Comparison of ENCODE assay signal across 8 mouse cellular contexts in the genomic region with DNA sequence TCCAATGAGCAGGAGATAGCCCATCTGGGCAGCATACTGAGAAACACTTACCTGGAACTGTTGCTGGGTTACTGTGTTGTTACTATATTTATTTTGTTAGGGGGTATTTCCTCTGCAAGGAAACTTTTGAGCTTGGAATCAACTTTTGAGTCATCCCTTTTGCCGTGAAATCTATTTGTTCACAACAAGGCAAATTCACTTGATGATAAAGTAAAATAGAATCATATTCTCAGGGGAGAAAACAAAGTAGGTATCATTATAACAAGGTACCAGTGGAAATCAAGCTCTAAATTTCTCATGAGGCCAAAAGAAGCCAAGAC. TPM values are rescaled to one million over a fixed set of nuclear protein-coding genes. Genes with fewer than 3 reads are reported as not detected.
A peak's percentile ranks its signal among the peaks of the same experiment; 100 is the strongest.
DNase-seq lines count a peak whose midpoint lies in the region; ATAC-seq and TF ChIP-seq lines count a peak whose summit lies in the region.

No protein-coding gene starts in this region.

- ATAC-seq in kidney, embryonic 14.5 days (ENCODE audit: low FRiP score, low TSS enrichment): no peak
- no peak for ATAC-seq in embryonic facial prominence, embryonic 15.5 days (ENCODE audit: insufficient number of reproducible peaks, low FRiP score, low TSS enrichment, low read depth)
- no peak for ATAC-seq in limb, embryonic 14.5 days (ENCODE audit: low FRiP score, low read depth)

- 74% methylated on average over 1 of the region's 1 CpGs for WGBS in kidney, embryonic 14.5 days
- 76% methylated on average over 1 of the region's 1 CpGs for WGBS in embryonic facial prominence, embryonic 15.5 days
- WGBS in limb, embryonic 14.5 days: 72% methylated on average over 1 of the region's 1 CpGs
- 73% methylated on average over 1 of the region's 1 CpGs for WGBS in cerebellum, adult 2 months

- no peak overlapping the region for H3K9ac ChIP-seq in kidney, embryonic 14.5 days (ENCODE audit: low read depth, low read length)
- no peak overlapping the region for H3K9ac ChIP-seq in embryonic facial prominence, embryonic 15.5 days
- H3K9ac ChIP-seq in limb, embryonic 14.5 days (ENCODE audit: low read depth, low read length, severe bottlenecking): no peak overlapping the region

- no peaks in the 10 kb centered on the region for H3K9me3 ChIP-seq in kidney, embryonic 14.5 days (ENCODE audit: control insufficient read depth, low read length)
- H3K9me3 ChIP-seq in E14TG2a.4 (ENCODE audit: low read length): peaks cover 24% of the 10 kb centered on the region
- no peaks in the 10 kb centered on the region for H3K9me3 ChIP-seq in embryonic facial prominence, embryonic 15.5 days (replicated peaks)
- H3K9me3 ChIP-seq in limb, embryonic 14.5 days (ENCODE audit: control insufficient read depth, low read length): no peaks in the 10 kb centered on the region

- TF ChIP-seq CTCF in E14TG2a.4 (conservative IDR thresholded peaks at IDR 0.05; ENCODE audit: low read length): no peak
- no peak for TF ChIP-seq CTCF in cerebellum, adult 2 months (IDR thresholded peaks at IDR 0.05; ENCODE audit: borderline replicate concordance, insufficient read depth, low read depth, low read length)

- no peak for DNase-seq in kidney, postnatal 25 days
- DNase-seq in limb, embryonic 14.5 days (ENCODE audit: low spot score): no peak
- DNase-seq in spleen, postnatal 10 days (ENCODE audit: low spot score in 2 of 2): no peak
- no peak for DNase-seq in cerebellum, adult 2 months
- no peak for DNase-seq in adrenal gland, adult 8-10 months

- H3K4me1 ChIP-seq in kidney, embryonic 14.5 days (ENCODE audit: control insufficient read depth, insufficient read depth, low read length): 0 out of 2 replicates have a peak, but pooled peaks cover 2% of the 10 kb centered on the region
- peaks cover 51% of the 10 kb centered on the region for H3K4me1 ChIP-seq in E14TG2a.4 (replicated peaks; ENCODE audit: low read depth, low read length)
- H3K4me1 ChIP-seq in embryonic facial prominence, embryonic 15.5 days: peaks cover 17% of the 10 kb centered on the region
- H3K4me1 ChIP-seq in limb, embryonic 14.5 days (ENCODE audit: control insufficient read depth, insufficient read depth, low read length): peaks cover 8% of the 10 kb centered on the region
- H3K4me1 ChIP-seq in cerebellum, adult 2 months (ENCODE audit: control insufficient read depth, insufficient read depth, low read length): peaks cover 3% of the 10 kb centered on the region; the same call in 1 of the 2 replicates

- H3K27me3 ChIP-seq in kidney, embryonic 14.5 days (ENCODE audit: control insufficient read depth, insufficient read depth, low read length): no peaks in the 10 kb centered on the region
- no peaks in the 10 kb centered on the region for H3K27me3 ChIP-seq in E14TG2a.4 (ENCODE audit: insufficient read depth, low read length)
- H3K27me3 ChIP-seq in embryonic facial prominence, embryonic 15.5 days: no peaks in the 10 kb centered on the region
- H3K27me3 ChIP-seq in limb, embryonic 14.5 days (ENCODE audit: control insufficient read depth, insufficient read depth, low read length): no peaks in the 10 kb centered on the region
- no peaks in the 10 kb centered on the region for H3K27me3 ChIP-seq in cerebellum, adult 2 months (ENCODE audit: control insufficient read depth, insufficient read depth, low read length)

- H3K36me3 ChIP-seq in kidney, embryonic 14.5 days (ENCODE audit: control insufficient read depth, insufficient read depth, low read length): no peaks in the 10 kb centered on the region
- peaks cover 3% of the 10 kb centered on the region; the same call in 1 of the 2 replicates for H3K36me3 ChIP-seq in E14TG2a.4 (ENCODE audit: insufficient read depth, low read length)
- H3K36me3 ChIP-seq in embryonic facial prominence, embryonic 15.5 days: no peaks in the 10 kb centered on the region
- H3K36me3 ChIP-seq in limb, embryonic 14.5 days (ENCODE audit: control insufficient read depth, insufficient read depth, low read length): no peaks in the 10 kb centered on the region

- peak overlapping the region; percentile 43; the same call in 1 of the 2 replicates for H3K4me2 ChIP-seq in kidney, embryonic 14.5 days (replicated peaks; ENCODE audit: low read depth, low read length)
- H3K4me2 ChIP-seq in embryonic facial prominence, embryonic 15.5 days (replicated peaks): peak overlapping the region; percentile 51; the same call in 1 of the 2 replicates
- peak overlapping the region; percentile 39 for H3K4me2 ChIP-seq in limb, embryonic 14.5 days (replicated peaks; ENCODE audit: low read depth, low read length, severe bottlenecking)

- no peak for TF ChIP-seq POLR2A in limb, embryonic 14.5 days (IDR thresholded peaks at IDR 0.05; ENCODE audit: borderline replicate concordance, extremely low read depth, insufficient read depth, insufficient read length)
- no peak for TF ChIP-seq POLR2A in cerebellum, adult 2 months (IDR thresholded peaks at IDR 0.05; ENCODE audit: borderline replicate concordance, insufficient read depth, low read length)

- no peak overlapping the region for H3K27ac ChIP-seq in kidney, embryonic 14.5 days (ENCODE audit: low read depth, low read length)
- H3K27ac ChIP-seq in embryonic facial prominence, embryonic 15.5 days (replicated peaks): no peak overlapping the region
- no peak overlapping the region for H3K27ac ChIP-seq in limb, embryonic 14.5 days (replicated peaks; ENCODE audit: low read depth, low read length)
- H3K27ac ChIP-seq in cerebellum, adult 2 months (ENCODE audit: insufficient read depth, low read length): no peak overlapping the region

- H3K4me3 ChIP-seq in kidney, embryonic 14.5 days (ENCODE audit: low read length): no peak overlapping the region
- peak overlapping the region; percentile 56; the same call in 1 of the 2 replicates for H3K4me3 ChIP-seq in E14TG2a.4 (replicated peaks; ENCODE audit: low read length)
- H3K4me3 ChIP-seq in embryonic facial prominence, embryonic 15.5 days (replicated peaks): no peak overlapping the region
- peak overlapping the region; percentile 16; the same call in 1 of the 2 replicates for H3K4me3 ChIP-seq in limb, embryonic 14.5 days (replicated peaks; ENCODE audit: low read length)
- no peak overlapping the region for H3K4me3 ChIP-seq in cerebellum, adult 2 months (replicated peaks; ENCODE audit: insufficient read depth, low read depth, low read length)

RNA-seq across cellular contexts. Expression of gene Nsmce3, which starts 32.3 kb away (rescaled TPM):
- 11.2 and 12.7 TPM in 2 replicates for polyA plus RNA-seq in kidney, embryonic 14.5 days (2014; fragmentation: Nextera tagmentation; extraction: Ambion mirVana)
- polyA plus RNA-seq in embryonic facial prominence, embryonic 15.5 days (2015; fragmentation: Nextera tagmentation; extraction: Ambion mirVana): 11.8 and 12.7 TPM in 2 replicates
- 7.1 and 8.0 TPM in 2 replicates for polyA plus RNA-seq in limb, embryonic 14.5 days (2012; rRNA removed)
- 11.3 and 12.4 TPM in 2 replicates for polyA plus RNA-seq in limb, embryonic 14.5 days (2014; fragmentation: Nextera tagmentation; extraction: Ambion mirVana)
- polyA plus RNA-seq in cerebellum, adult 2 months (2012; rRNA removed): 6.6 and 6.8 TPM in 2 replicates
- total RNA-seq in adrenal gland, adult 8-10 months (2022): 10 to 100 TPM in 2 of 4 experiments, 1 to 10 TPM in 2; 8.7 to 12.0 (median 9.9) TPM

Comparison
In these comparisons a context has a peak if more than half of its experiments do, and no peak if none do; other contexts are left out.
1. H3K4me3 ChIP-seq: peak in E14TG2a.4 (single experiment) and limb, embryonic 14.5 days (single experiment); none in kidney, embryonic 14.5 days (single experiment), embryonic facial prominence, embryonic 15.5 days (single experiment) and cerebellum, adult 2 months (single experiment).
2. Peak in every context shown above with its lines, with median percentiles within 50 percentile points of each other: H3K4me2 ChIP-seq.